Mouse (Mus musculus) embryonic fibroblast, embryonic 13.5 days (primary cell): ENCODE measurements around the gene Ubqln1.

Experiments
- CTCF ChIP-seq: IDR thresholded peaks from 2 replicates; pipeline ENCODE4 v1.5.1; 2011; ENCODE audit warnings: mild to moderate bottlenecking, control low read depth, low read length, moderate library complexity, borderline replicate concordance; ENCODE audit not compliant: insufficient read depth
- POLR2A ChIP-seq: IDR thresholded peaks from 2 replicates; pipeline ENCODE4 v1.6.1; 2011; ENCODE audit warnings: low read depth, mild to moderate bottlenecking, control low read depth, low read length, moderate library complexity

DNA sequence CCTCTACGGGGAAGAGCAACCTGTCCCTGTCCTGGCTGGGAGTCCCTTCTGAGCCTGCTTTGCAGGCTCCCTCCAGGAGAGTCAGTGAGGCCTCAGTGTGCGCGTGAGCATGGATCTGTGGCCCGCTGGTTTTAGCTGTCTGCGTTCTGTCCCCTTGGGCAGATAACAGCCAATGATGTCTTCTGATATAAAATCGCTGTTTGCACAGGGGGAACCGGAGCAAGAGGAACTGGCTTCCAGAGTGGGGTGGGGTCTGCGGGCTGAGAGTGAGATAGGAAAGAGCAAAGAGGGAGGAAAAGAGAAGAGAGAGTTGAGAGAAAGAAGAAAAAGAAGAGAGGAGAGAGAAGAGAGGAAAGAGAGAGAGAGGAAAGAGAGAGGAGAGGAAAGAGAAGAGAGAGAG, 58.4 kb downstream of the Ubqln1 start:
- no peak for TF ChIP-seq CTCF
- TF ChIP-seq POLR2A: no peak
